Mouse (Mus musculus): ENCODE results near the gene Trim24. TPM values are rescaled to one million over a fixed set of nuclear protein-coding genes. Genes with fewer than 3 reads are reported as not detected.
"Not testable (repeated sequence)": the region's sequence is repeated elsewhere in the genome, so short reads cannot be mapped to it uniquely, and the experiment has no call there.

Gene Trim24
- 44.4 and 53.2 TPM in 2 replicates for total RNA-seq (2017)

DNA sequence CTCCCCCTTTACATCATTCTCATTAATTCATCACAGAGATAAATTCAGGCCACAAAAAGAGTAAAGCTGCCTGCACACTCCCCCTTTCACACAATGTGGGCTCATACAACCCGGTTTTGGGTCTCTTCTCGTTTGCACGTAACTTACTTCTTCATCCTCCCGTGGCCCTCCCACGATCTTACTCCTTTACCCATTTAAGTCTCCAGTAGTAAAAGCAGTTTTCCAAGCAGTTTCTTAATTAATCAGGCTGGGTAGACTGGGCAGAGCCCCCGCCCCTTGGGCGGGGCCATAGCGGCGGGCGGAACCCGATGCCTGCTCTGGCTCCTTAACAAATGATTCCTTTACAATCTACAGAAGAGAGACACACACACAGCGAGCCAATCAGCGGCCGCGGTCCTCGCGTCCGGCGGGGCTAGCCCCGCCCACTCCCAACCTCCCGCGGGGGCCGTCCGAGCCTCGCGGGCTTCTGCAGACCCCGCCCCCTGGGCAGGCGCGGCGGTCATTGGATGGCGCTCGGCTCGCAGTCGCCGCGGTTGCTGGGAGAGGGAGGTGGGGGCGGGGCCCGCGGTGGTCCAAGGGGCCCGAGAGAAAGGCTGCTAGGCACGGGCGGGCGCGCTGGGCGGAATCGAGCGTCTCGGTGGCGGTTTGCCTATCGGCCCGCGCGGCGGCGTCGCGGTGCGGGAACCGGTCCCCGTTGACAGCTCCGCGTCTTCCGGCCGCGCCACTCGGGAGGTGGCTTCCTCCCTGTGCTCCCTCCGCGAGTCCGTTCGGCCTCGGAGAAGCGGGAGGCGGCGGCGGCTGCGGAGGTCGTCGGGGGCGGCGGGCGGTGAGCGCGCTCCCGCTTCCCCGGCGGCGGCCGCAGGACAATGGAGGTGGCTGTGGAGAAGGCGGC is at the start of gene Trim24:
Trim24 (plus strand) TSS at position 567 of the 892 bp plus-strand sequence.
- peak; percentile 86 for ATAC-seq (ENCODE audit: extremely low read depth, insufficient number of reproducible peaks, low FRiP score, poor library complexity, severe bottlenecking)

DNA sequence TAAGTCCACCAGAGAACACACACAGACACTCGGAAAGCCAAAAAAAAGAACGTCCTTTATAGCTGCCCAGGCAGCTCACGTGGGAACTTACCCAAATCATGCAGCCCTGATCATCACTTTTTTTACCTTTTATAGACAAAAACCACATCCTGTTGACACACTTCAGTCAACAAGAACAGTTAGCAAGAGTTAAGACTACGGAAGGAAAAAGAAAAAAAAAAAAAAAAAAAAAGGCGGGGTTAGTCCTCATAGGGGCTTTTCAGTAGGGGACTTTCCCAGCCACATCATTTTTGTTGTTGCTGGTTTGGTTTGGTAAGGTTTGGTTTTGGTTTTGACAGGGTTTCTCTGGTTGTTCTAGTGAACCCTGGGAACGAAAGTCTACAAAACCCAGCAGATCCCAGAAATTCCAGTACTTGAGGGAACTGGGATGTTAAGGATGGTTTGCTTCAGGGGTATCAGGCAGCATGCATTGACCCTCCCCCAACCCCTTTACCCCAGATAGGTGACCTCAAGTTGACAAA is 49.0 kb upstream of the Trim24 start:
- peak; percentile 84 for ATAC-seq (ENCODE audit: extremely low read depth, insufficient number of reproducible peaks, low FRiP score, poor library complexity, severe bottlenecking)

DNA sequence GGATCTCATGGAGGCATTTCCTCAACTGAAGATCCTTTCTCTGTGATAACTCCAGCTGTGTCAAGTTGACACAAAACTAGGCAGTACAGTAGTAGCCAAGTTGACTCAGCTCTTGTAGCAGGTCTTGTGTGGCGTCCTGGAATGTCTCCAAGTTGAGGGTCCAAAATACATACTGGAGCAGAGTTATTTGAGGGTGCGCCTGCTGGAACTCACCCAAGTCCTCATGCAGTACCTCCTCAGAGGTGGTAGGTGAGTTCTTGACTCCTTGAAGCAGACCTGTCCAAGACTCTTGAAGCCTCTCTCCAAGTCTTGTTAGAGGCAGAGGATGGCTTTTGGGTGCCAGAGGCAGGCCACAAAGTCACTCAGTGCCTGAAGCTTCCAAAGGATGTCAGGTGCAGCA is 48.2 kb upstream of the Trim24 start:
- no peak for ATAC-seq (ENCODE audit: extremely low read depth, insufficient number of reproducible peaks, low FRiP score, poor library complexity, severe bottlenecking)

DNA sequence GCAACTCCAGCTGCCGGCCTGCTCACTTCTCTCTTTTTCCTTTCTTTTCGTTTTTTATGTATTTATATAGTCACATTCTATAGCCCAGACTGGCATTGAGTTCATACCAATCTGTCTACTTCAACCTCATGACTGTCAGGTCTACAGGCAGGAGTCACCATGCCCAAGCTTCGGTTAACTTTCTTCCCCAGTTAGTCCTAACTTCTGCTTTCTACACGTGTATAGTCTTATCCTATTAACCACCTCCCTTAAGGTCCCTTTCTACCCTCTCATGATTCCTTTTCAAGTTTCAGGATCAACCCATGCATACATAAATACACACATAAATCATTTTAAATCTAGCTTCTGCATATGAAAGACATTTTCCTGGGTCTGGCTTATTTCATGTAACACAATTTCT is 46.9 kb upstream of the Trim24 start:
- ATAC-seq (ENCODE audit: extremely low read depth, insufficient number of reproducible peaks, low FRiP score, poor library complexity, severe bottlenecking) = no peak

DNA sequence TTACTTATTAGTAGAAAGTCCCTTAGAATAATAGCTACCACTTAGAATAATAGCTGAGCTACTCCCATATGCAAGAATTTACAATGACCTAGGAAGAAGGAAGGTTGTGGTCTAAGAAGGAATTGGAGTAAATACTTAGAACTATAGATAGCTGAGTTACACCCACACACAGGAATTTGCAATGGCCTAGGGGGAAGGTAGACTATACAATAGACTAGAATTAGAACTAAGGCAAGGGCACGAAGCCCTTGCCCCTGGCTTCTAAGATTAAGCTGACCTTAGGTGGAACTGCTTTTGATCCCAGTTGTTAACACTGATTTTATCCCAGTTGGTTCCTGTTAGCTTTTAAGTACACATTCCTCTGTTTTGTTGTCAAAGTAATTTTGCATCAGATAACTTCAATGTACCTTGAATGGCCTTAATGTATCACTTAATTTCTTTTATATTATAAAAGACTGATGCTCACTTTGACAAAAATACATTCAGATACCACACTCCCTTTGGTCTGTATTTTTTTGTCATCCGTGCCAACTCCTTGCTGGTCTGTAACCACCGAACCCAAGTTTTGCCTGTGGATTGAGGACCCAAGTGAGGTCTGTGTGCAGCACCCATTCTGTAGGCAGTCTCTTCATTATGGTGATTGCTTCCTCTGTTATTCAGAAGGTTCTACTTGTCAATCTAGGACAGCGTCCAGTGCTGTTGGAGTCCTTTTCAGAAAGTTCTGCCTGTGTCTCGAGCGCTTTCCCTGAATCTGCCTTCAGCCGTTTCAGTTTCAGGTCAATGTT is 45.1 kb upstream of the Trim24 start:
- ATAC-seq (ENCODE audit: extremely low read depth, insufficient number of reproducible peaks, low FRiP score, poor library complexity, severe bottlenecking) = not testable (repeated sequence)

DNA sequence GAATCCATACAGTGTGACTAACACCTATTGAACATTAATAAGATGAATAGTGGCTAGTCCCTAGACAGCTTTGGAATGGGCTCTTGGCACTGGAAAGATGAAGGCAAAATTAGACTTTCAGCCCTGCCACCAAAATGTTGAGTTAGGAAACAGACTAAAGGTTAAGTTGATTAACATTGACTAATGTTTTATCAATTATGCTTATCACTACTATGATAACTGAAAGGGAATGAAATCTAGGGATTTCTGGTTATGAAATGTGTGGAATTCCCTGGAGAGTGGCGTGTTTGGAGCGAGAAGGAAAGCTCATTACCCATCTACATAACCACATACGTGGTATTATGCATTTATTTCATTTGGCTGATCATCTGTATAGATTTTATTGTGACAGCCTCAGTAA is 41.7 kb upstream of the Trim24 start:
- no peak for ATAC-seq (ENCODE audit: extremely low read depth, insufficient number of reproducible peaks, low FRiP score, poor library complexity, severe bottlenecking)

DNA sequence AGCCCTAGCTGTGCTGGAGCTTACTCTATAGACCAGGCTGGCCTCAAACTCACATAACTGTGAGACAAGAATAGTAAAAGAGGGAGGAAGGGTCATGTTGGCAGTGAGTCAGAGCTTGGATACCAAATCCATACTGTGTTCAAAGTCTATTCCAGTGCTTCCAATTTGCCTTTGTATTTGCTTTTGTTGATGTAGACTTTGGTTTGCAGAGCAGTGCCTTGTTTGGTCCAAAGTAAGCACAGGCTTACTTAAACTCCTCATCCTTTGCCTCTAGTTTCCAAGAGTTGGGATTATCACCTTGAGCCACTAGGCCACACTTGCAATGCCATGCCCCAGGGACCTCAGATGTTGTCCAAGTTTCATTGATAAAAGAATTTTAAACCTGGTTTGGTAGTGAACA is 41.0 kb upstream of the Trim24 start:
- ATAC-seq (ENCODE audit: extremely low read depth, insufficient number of reproducible peaks, low FRiP score, poor library complexity, severe bottlenecking) = no peak

DNA sequence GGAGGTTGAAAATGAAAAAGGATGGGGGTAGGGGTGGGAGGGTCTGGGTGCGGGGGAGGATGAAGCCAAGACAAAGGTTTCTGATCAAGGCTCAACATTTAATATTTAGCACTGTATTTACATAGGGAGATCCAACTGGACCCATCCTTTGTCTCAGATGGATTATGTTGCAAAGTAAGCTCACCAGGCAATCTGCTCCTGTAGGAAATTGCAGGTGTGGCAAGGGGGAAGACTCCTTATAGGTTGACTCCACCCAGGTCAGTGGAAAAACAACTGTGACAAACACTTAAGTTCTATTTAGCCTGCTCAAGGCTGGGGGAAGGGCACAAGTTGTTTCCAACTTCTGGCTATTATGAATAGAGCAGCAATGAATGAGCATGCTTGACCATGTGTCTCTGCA is 36.9 kb upstream of the Trim24 start:
- no peak for ATAC-seq (ENCODE audit: extremely low read depth, insufficient number of reproducible peaks, low FRiP score, poor library complexity, severe bottlenecking)

DNA sequence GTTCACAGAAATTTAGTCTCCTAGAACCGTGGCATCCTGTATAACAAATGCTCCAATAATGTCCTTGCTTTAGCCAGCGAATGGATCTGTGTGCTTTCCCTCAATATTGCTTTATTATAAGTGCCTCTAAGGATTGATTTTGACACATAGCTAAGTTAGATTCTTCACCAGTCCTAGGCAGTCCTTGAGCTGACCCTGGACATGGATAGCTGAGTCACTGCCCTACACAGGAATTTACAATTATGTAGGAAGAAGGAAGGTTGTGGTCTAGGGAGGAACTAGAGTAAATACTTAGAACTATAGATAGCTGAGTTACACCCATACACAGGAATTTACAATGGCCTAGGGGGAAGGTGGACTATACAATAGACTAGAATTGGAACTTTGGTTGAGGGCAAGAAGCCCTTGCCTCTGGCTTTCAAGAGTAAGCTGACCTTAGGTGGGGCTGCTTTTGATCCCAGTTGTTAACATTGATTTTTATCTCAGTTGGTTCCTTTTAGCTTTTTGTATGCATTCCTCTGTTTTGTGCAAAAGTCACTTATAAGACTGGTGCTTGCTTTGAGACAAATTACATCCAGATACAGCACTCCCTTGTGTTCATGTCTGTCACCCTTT is 33.6 kb upstream of the Trim24 start:
- ATAC-seq (ENCODE audit: extremely low read depth, insufficient number of reproducible peaks, low FRiP score, poor library complexity, severe bottlenecking) = not testable (repeated sequence)

DNA sequence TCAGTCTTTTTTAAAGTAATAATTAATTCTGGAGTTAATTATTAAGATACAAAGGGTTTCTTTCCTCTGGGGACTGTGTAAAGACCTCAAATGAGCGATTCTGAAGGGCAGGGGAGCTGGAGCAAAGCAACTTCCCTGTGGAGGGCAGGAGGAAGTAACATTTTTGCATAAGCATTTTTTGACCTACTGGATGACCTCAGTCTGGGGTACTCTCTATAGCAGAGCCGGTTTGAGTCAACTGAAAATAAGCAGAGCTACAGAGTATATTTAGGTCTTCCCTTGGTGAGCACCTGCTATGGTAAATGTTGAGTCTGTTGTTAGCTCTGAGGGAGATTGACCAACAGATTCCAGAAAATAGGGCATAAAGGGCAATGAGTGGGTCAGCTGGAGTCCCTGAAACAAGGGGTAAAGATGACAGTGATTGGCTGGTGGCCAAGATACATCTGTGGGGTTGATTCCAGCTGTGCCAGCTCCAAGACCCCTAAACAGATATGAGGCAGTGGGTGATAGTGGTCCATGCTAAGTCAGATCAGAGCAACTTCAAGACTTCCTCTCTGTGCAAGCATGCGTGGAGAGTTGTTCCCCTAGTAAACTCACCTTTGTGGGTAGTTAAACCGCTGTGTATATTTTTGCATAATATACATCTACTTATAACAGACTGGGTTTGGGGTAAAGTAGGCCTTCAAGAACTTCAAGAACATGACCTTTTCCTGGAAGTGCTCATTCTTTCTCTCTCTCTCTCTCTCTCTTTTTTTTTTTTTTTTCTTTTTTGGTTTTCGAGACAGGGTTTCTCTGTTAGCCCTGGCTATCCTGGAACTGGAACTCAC is 27.6 kb upstream of the Trim24 start:
- peak; percentile 72 for ATAC-seq (ENCODE audit: extremely low read depth, insufficient number of reproducible peaks, low FRiP score, poor library complexity, severe bottlenecking)

DNA sequence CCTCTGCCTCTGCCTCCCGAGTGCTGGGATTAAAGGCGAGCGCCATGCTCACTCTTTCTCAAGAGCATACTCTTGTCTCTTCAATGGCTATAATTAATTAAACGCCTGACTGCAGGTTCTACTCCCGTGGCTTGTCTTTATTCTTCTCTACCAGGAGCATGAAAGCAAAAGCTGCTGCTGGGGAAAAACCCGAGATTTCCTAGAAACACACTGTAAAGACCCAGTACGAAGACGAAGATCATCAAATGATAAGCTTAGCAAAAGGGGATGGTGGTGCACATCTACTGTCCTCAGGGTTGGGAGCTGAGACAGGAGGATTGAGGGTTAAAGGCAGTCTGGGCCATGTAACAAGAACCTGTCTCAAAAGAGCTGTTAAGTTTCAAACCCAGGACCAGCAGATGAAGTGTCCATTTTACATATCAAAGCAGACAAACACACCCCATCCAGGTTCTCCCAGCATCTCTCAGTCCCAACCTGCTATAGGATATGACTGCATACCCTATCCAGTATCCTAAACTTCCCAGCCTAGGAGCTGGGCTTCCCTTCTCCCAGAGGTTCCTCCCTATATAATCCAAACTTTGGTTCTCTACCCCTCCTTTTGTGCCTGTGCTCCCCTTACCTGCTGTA is 26.9 kb upstream of the Trim24 start:
- no peak for ATAC-seq (ENCODE audit: extremely low read depth, insufficient number of reproducible peaks, low FRiP score, poor library complexity, severe bottlenecking)

DNA sequence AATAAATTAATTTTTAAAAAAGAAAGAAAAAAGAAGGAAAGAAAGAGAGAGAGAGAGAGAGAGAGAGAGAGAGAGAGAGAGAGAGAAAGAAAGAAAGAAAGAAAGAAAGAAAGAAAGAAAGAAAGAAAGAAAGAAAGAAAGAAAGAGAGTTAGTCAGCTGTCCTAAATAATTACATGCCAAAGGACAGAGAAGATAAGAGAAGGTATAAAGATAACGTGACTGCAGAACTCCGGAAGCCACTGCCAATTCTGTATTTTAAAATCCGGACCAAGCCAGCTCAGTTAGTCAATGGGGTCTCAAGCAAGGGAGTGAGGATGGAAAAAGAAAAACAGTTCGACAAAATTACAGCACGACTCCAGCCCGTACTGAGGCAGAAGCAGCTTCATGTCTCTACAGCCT is 25.7 kb upstream of the Trim24 start:
- not testable (repeated sequence) for ATAC-seq (ENCODE audit: extremely low read depth, insufficient number of reproducible peaks, low FRiP score, poor library complexity, severe bottlenecking)

DNA sequence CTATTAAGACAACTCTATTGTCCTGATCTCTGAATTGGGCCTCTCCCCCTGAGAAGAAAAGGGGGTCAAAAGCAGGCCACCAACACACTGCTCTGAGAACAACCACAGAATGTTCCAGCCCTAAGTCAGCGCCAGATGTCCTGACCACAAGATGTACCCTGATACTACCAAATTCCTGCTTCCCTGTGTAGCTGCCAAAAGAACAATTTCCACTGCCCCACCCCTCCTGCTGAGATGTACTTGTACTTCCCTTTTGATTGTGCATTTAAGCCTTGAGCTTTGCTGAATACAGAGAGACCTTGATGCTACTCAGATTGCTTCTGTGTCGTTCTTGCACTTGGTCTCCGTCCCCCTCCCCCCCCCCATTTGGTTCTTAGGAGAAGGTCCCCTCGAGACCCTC is 23.1 kb upstream of the Trim24 start:
- not testable (repeated sequence) for ATAC-seq (ENCODE audit: extremely low read depth, insufficient number of reproducible peaks, low FRiP score, poor library complexity, severe bottlenecking)

DNA sequence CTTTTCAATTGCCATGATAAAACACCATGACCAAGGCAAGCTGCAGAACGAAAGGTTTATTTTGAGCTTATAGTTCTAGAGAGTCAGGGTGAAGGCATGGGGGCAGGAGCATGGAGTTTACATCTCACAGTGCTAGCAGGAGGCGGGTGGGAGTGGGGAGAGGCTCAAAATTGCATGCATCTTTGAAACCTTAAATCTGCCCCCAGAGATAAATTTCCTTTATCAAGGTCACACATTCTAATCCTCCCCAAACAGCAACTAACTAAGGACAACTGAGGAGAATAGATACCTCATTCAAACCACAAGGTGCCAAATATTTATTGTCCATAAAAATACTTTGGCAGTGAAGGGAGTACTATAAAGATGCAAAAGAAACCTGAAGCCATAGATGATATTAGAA is 19.3 kb upstream of the Trim24 start:
- ATAC-seq (ENCODE audit: extremely low read depth, insufficient number of reproducible peaks, low FRiP score, poor library complexity, severe bottlenecking) = no peak

DNA sequence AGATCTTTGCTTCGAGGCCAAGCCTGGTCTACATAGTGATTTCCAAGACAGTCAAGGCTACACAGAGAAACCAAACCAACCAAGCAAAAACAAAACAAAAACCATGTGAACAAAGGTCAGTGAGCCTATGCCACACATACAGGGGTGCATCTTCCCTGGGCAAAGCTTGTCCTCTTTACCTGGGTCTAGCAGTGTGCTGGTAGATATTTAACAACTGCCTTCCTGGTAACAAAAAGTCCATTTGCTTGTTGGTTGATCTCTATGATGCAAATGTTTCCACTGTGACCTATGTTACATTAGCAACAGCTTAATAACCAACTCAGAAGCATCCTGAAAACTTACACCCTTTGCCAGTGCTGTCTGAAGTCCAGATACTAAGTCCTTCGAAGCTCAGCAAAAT is 17.3 kb upstream of the Trim24 start:
- no peak for ATAC-seq (ENCODE audit: extremely low read depth, insufficient number of reproducible peaks, low FRiP score, poor library complexity, severe bottlenecking)

DNA sequence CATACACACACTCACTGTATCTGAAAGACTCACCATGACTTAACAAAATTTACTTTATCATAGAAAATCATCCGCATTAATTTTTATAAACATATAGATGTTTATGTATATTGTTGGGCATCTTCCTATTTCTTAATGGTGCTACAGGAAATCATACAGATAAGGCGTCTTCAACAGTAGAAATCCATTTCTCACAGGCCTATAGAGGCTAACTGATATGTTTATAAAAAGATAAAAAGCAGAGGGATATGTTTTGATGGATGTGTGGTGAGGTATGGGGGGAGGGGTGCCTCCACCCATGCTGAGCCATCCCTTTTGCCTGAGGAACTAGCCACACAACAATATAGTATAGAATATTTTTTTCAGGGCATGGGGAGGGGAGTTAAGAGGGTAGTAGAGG is 15.2 kb upstream of the Trim24 start:
- no peak for ATAC-seq (ENCODE audit: extremely low read depth, insufficient number of reproducible peaks, low FRiP score, poor library complexity, severe bottlenecking)

DNA sequence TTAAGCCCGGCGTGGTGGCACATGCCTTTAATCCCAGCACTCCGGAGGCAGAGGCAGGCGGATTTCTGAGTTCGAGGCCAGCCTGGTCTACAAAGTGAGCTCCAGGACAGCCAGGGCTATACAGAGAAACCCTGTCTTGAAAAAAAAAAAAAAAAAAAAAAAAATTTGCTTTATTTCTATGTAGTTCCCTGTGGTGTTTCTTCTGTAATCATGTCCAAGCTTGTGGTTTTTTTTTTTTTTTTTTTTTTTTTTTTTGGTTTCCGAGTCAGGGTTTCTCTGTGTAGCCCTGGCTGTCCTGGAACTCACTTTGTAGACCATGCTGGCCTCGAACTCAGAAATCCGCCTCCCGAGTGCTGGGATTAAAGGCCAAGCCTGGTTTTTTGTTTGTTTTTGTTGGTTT is 14.3 kb upstream of the Trim24 start:
- not testable (repeated sequence) for ATAC-seq (ENCODE audit: extremely low read depth, insufficient number of reproducible peaks, low FRiP score, poor library complexity, severe bottlenecking)

DNA sequence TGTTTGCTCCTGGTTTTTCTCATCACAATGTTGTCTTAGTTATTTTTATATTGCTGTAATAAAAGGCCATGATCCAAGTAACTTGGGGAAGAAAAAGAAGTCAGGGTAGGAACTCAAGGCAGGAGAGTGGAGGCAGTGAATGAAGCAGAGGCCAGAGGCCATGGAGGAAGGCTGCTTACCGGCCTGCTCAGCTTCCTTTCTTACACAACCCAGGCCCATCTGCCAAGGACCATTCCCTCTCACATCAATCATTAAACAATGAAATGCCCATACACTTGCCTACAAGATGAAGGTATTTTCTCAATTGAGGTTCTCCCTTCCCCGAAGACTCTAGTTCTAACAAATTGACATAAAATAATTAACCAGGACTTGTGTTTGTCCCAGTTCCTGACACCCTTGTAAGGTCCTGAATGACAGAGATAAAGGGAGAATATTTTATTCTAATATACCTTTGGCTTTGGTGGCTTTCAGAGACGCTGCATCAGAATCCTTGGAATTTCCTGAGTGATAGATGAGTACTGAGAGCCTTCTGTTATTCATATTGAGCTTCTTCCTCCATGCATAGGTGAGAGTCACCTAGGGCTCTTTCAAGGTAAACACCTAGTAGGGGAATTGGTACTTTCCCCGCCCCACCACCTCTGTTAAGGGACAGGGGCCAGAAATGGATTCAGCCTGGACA is 13.3 kb upstream of the Trim24 start:
- no peak for ATAC-seq (ENCODE audit: extremely low read depth, insufficient number of reproducible peaks, low FRiP score, poor library complexity, severe bottlenecking)
